Mouse (Mus musculus): ENCODE data around the gene Boll. TPM values are rescaled to one million over a fixed set of nuclear protein-coding genes. Genes with fewer than 3 reads are reported as not detected.

Gene Boll
- polyA plus RNA-seq, 1 experiment from 2014 or later = not detected

DNA sequence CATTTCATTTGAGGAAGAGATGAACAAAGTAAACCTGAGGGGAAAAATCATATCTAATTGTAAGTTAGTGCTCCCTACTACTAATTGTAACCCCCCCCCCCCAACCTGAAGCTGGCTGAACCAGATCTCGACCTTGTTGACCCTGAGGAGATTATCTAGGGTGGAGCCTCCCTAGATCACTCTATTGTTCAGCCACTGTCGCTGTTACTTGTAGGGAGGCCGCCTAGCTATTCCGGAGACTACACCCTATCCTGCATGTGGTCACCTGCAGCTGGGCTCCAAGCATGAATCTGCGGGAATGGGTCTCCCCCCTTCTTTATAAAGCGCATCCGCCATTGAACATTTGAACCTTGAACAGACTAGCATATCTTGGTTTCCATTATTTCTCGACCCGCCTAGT is 84.2 kb downstream of the Boll start:
- Histone ChIP-seq H3K9me3 (ENCODE audit: control insufficient read depth, low read length) (no peaks in the 10 kb centered on the region), H3K4me2 (ENCODE audit: low read depth, low read length) (no peak overlapping the region), H3K36me3 (ENCODE audit: control insufficient read depth, insufficient read depth, low read length) (no peaks in the 10 kb centered on the region), H3K4me3 (ENCODE audit: low read depth, low read length) (no peak overlapping the region), H3K27ac (ENCODE audit: low read depth, low read length) (no peak overlapping the region), H3K27me3 (ENCODE audit: control insufficient read depth, insufficient read depth, low read length) (no peaks in the 10 kb centered on the region), H3K9ac (replicated peaks; ENCODE audit: low read depth, low read length) (no peak overlapping the region), H3K4me1 (ENCODE audit: control insufficient read depth, insufficient read depth, low read length) (no peaks in the 10 kb centered on the region)
- ATAC-seq (ENCODE audit: low read depth) = no peak
- 73% methylated on average over 9 of the region's 9 CpGs for WGBS

DNA sequence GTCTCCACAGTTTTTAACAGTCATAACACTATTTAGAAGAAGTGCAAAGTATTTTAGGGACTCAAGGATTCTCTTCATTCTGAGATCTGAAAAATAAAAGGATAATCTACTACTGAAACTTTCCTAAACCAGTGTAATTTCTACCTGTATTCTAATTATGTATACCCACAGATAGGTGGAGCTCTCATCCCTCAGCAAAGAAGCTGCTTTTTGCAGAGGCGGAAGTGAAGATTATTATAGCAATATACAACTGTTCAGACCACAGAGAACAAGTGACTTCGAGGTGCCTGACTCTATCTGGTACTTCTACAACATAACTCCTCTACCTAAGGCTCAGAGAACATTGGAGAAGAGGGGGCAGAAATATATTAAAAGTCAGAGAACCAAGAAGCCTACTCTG is 97.8 kb downstream of the Boll start:
- no peak overlapping the region for H3K4me2 ChIP-seq (ENCODE audit: low read depth, low read length)
- WGBS = 73% methylated on average over 2 of the region's 2 CpGs
- H3K36me3 ChIP-seq (ENCODE audit: control insufficient read depth, insufficient read depth, low read length) = no peaks in the 10 kb centered on the region
- no peaks in the 10 kb centered on the region for H3K27me3 ChIP-seq (ENCODE audit: control insufficient read depth, insufficient read depth, low read length)
- no peak overlapping the region for H3K27ac ChIP-seq (ENCODE audit: low read depth, low read length)
- no peaks in the 10 kb centered on the region for H3K4me1 ChIP-seq (ENCODE audit: control insufficient read depth, insufficient read depth, low read length)
- H3K9me3 ChIP-seq (ENCODE audit: control insufficient read depth, low read length) = no peaks in the 10 kb centered on the region
- H3K4me3 ChIP-seq (ENCODE audit: low read depth, low read length) = no peak overlapping the region
- no peak overlapping the region for H3K9ac ChIP-seq (replicated peaks; ENCODE audit: low read depth, low read length)
- no peak for ATAC-seq (ENCODE audit: low read depth)

DNA sequence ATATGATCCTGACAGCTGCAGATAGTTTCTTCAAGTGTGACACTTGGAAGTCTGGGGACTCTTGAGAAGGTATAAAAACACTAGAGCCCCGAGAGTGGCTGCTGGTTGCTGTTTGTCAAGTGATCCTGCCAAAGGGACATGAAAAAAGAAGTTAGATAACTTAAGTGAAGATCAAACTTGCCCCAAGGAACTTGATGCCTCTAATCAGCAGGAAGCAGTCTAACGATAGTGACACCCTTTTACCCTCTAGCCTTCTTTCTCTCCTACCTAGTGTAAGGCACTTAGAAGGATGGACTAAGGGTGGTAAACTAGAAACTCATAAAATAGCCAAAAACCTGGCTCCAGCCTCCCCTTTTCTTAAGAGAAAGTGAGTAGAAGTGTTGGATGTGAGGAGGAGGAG is 98.9 kb downstream of the Boll start:
- 60% methylated on average over 2 of the region's 2 CpGs for WGBS
- ATAC-seq (ENCODE audit: low read depth) = no peak
- no peaks in the 10 kb centered on the region for H3K9me3 ChIP-seq (ENCODE audit: control insufficient read depth, low read length)
- H3K4me2 ChIP-seq (ENCODE audit: low read depth, low read length) = no peak overlapping the region
- H3K9ac ChIP-seq (replicated peaks; ENCODE audit: low read depth, low read length) = no peak overlapping the region
- no peaks in the 10 kb centered on the region for H3K27me3 ChIP-seq (ENCODE audit: control insufficient read depth, insufficient read depth, low read length)
- H3K4me1 ChIP-seq (ENCODE audit: control insufficient read depth, insufficient read depth, low read length) = no peaks in the 10 kb centered on the region
- no peaks in the 10 kb centered on the region for H3K36me3 ChIP-seq (ENCODE audit: control insufficient read depth, insufficient read depth, low read length)
- H3K4me3 ChIP-seq (ENCODE audit: low read depth, low read length) = no peak overlapping the region
- no peak overlapping the region for H3K27ac ChIP-seq (ENCODE audit: low read depth, low read length)

DNA sequence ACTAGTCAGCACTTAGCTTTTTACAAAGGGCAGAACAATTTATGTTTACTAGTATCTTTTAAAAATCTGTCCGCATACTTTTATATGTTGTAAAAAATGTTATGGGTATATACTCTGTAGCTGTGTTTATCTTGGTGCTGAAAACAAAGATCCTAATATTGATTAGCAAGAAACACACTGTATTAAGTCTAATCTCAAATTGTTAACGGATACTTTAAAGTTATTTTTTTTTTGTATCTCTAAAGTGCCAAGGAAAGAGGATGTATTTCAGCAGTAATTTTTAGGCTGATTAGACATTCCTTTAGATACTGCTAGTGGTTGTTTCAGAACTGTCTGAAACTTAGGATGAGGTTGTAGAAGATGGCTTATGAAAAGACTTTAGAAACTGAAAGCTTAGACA is 116.9 kb downstream of the Boll start:
- no peak for ATAC-seq (ENCODE audit: low read depth)
- H3K27ac ChIP-seq (ENCODE audit: low read depth, low read length) = no peak overlapping the region
- no peaks in the 10 kb centered on the region for H3K36me3 ChIP-seq (ENCODE audit: control insufficient read depth, insufficient read depth, low read length)
- WGBS = 88% methylated on average over 2 of the region's 2 CpGs
- H3K27me3 ChIP-seq (ENCODE audit: control insufficient read depth, insufficient read depth, low read length) = no peaks in the 10 kb centered on the region
- H3K4me3 ChIP-seq (ENCODE audit: low read depth, low read length) = no peak overlapping the region
- no peak overlapping the region for H3K9ac ChIP-seq (replicated peaks; ENCODE audit: low read depth, low read length)
- H3K4me2 ChIP-seq (ENCODE audit: low read depth, low read length) = no peak overlapping the region
- peaks cover 3% of the 10 kb centered on the region; the same call in 1 of the 2 replicates for H3K4me1 ChIP-seq (ENCODE audit: control insufficient read depth, insufficient read depth, low read length)
- H3K9me3 ChIP-seq (ENCODE audit: control insufficient read depth, low read length) = no peaks in the 10 kb centered on the region

DNA sequence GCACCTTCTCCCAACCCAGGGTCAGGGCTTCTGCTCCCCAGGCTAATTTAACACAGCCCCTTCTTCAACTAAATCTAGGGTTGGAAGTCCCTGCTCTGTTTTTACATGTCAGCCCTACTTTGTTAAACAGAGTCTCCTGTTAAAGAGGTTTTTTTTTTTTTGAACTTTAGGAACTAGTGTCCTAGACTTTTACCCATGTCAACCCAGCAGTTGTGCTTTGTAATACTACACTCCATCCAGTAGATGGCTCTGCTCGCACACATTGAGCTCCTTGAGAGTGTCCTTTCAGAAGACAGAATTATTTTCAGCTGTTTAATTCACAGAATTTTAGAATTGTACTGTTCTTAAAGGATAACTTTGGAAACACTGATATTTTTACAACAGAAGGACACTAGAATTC is 124.0 kb downstream of the Boll start:
- H3K27me3 ChIP-seq (ENCODE audit: control insufficient read depth, insufficient read depth, low read length) = no peaks in the 10 kb centered on the region
- H3K4me1 ChIP-seq (ENCODE audit: control insufficient read depth, insufficient read depth, low read length) = peaks cover 20% of the 10 kb centered on the region
- 0% methylated on average over 1 of the region's 1 CpGs for WGBS
- no peak for ATAC-seq (ENCODE audit: low read depth)
- no peaks in the 10 kb centered on the region for H3K36me3 ChIP-seq (ENCODE audit: control insufficient read depth, insufficient read depth, low read length)
- H3K9ac ChIP-seq (replicated peaks; ENCODE audit: low read depth, low read length) = no peak overlapping the region
- H3K4me3 ChIP-seq (ENCODE audit: low read depth, low read length) = peak overlapping the region; percentile 83
- H3K9me3 ChIP-seq (ENCODE audit: control insufficient read depth, low read length) = no peaks in the 10 kb centered on the region
- no peak overlapping the region for H3K27ac ChIP-seq (ENCODE audit: low read depth, low read length)
- H3K4me2 ChIP-seq (ENCODE audit: low read depth, low read length) = peak overlapping the region; percentile 100

DNA sequence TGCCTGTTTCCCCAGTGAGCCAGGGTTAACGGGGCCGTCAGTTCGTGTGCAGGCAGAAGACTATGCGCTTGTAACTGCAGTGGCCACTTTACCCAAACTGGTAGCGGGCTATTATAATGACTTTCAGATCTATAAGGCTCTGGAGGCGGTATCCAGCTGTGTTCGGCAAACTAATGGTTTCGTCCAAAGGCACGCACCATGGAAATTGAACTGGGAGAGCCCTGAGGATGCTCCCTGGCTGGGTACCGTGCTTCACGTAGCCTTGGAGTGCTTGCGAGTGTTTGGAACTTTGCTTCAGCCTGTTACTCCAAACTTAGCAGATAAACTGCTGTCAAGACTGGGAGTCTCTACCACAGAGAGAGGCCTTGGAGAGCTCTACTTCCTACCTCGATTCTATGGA is 124.8 kb downstream of the Boll start:
- Histone ChIP-seq H3K36me3 (ENCODE audit: control insufficient read depth, insufficient read depth, low read length) (no peaks in the 10 kb centered on the region), H3K4me1 (ENCODE audit: control insufficient read depth, insufficient read depth, low read length) (peaks cover 20% of the 10 kb centered on the region), H3K4me3 (ENCODE audit: low read depth, low read length) (peak overlapping the region; percentile 83), H3K9ac (replicated peaks; ENCODE audit: low read depth, low read length) (peak overlapping the region; percentile 73), H3K9me3 (ENCODE audit: control insufficient read depth, low read length) (no peaks in the 10 kb centered on the region), H3K4me2 (ENCODE audit: low read depth, low read length) (peak overlapping the region; percentile 100), H3K27me3 (ENCODE audit: control insufficient read depth, insufficient read depth, low read length) (no peaks in the 10 kb centered on the region), H3K27ac (ENCODE audit: low read depth, low read length) (no peak overlapping the region)
- WGBS = 16% methylated on average over 13 of the region's 13 CpGs
- no peak for ATAC-seq (ENCODE audit: low read depth)

DNA sequence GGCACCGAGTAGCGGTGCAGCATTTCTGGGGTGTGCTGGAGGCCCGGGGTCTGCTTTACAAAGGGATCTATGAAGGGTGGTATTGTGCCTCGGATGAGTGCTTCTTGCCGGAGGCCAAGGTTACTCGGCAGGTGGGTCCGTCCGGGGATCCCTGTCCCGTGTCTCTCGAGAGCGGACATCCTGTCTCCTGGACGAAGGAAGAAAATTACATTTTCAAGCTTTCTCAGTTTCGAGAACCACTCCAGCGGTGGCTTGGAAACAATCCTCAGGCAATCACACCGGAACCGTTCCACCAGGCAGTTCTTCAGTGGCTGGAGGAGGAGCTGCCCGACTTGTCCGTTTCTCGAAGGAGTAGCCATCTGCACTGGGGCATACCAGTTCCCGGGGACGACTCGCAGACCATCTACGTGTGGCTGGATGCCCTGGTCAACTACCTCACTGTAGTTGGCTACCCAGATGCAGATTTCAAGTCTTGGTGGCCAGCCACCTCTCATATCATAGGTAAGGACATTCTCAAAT is 125.6 kb downstream of the Boll start:
- Histone ChIP-seq H3K9ac (replicated peaks; ENCODE audit: low read depth, low read length) (peak overlapping the region; percentile 73), H3K9me3 (ENCODE audit: control insufficient read depth, low read length) (no peaks in the 10 kb centered on the region), H3K4me1 (ENCODE audit: control insufficient read depth, insufficient read depth, low read length) (peaks cover 20% of the 10 kb centered on the region), H3K4me2 (ENCODE audit: low read depth, low read length) (peak overlapping the region; percentile 100), H3K27ac (ENCODE audit: low read depth, low read length) (peak overlapping the region; percentile 86), H3K27me3 (ENCODE audit: control insufficient read depth, insufficient read depth, low read length) (no peaks in the 10 kb centered on the region), H3K4me3 (ENCODE audit: low read depth, low read length) (peak overlapping the region; percentile 83), H3K36me3 (ENCODE audit: control insufficient read depth, insufficient read depth, low read length) (no peaks in the 10 kb centered on the region)
- under 1% methylated on average over 23 of the region's 23 CpGs for WGBS
- ATAC-seq (ENCODE audit: low read depth) = peak; percentile 74

DNA sequence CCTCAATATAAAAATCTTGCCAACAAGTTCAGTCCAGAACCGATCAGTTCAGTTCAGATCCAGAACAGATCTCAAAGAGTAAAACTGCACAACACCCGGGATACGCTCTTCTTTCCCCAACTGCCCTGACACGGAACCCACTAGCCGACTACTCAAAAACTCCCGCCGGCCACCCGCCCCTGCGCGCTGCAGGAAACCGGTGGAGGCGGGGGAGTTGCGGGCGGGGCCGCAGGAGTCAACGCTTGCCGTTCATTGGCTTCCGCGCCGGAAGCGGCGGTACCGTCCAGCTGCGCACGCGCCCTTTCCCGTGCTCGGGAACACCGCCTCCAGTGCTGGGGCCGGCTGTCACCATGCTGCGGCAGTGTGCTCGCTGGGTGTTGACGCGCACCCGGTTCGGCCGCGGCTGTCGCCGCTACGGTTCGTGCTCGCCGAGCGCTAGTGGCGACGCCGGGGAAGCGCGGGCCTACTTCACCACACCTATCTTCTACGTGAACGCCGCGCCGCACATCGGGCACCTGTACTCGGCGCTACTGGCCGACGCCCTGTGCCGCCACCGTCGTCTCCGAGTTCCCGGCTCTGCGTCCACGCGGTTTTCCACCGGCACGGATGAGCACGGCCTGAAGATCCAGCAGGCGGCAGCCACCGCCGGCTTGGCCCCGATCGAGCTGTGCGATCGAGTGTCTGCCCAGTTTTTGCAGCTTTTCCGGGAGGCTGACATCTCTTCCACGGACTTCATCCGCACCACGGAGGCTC is 126.2 kb downstream of the Boll start, which contains the start of gene Mars2:
Gene Mars2 (plus strand): TSS at position 288 of the 753 bp plus-strand sequence.
- H3K9me3 ChIP-seq (ENCODE audit: control insufficient read depth, low read length) = no peaks in the 10 kb centered on the region
- peak within 1 kb of the TSS; percentile 83 for H3K4me3 ChIP-seq (ENCODE audit: low read depth, low read length)
- H3K27me3 ChIP-seq (ENCODE audit: control insufficient read depth, insufficient read depth, low read length) = no peaks in the 10 kb centered on the region
- H3K4me2 ChIP-seq (ENCODE audit: low read depth, low read length) = peak within 1 kb of the TSS; percentile 100
- H3K36me3 ChIP-seq (ENCODE audit: control insufficient read depth, insufficient read depth, low read length) = no peaks in the 10 kb centered on the region
- under 1% methylated on average over 82 of the region's 82 CpGs for WGBS
- peaks cover 20% of the 10 kb centered on the region for H3K4me1 ChIP-seq (ENCODE audit: control insufficient read depth, insufficient read depth, low read length)
- H3K9ac ChIP-seq (replicated peaks; ENCODE audit: low read depth, low read length) = peak within 1 kb of the TSS; percentile 73
- peak within 1 kb of the TSS; percentile 86 for H3K27ac ChIP-seq (ENCODE audit: low read depth, low read length)
- ATAC-seq (ENCODE audit: low read depth) = peak; percentile 99

DNA sequence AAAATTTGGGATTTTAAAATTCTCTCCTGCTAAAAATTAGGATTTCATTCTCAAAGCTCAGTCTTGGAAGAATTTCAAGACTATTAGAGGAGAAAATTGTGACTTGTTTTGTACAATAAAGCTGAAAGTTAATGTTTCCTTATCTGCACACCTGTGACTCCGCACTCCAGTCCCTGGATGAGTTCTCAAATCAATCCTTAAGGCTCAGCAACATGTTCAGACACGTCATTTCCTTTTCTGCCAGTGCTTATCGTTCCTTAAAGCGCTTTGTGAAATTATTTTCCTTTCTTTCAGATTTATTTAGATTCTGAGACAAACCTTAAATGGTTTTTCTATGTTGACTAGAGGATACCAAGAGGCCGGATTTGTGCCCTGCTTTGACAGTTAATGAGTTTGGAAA is 126.8 kb downstream of the Boll start:
- Histone ChIP-seq H3K36me3 (ENCODE audit: control insufficient read depth, insufficient read depth, low read length) (no peaks in the 10 kb centered on the region), H3K4me2 (ENCODE audit: low read depth, low read length) (peak overlapping the region; percentile 100), H3K4me1 (ENCODE audit: control insufficient read depth, insufficient read depth, low read length) (peaks cover 17% of the 10 kb centered on the region), H3K27me3 (ENCODE audit: control insufficient read depth, insufficient read depth, low read length) (no peaks in the 10 kb centered on the region), H3K27ac (ENCODE audit: low read depth, low read length) (no peak overlapping the region), H3K9ac (replicated peaks; ENCODE audit: low read depth, low read length) (no peak overlapping the region), H3K4me3 (ENCODE audit: low read depth, low read length) (peak overlapping the region; percentile 83), H3K9me3 (ENCODE audit: control insufficient read depth, low read length) (no peaks in the 10 kb centered on the region)
- 46% methylated on average over 5 of the region's 5 CpGs for WGBS
- ATAC-seq (ENCODE audit: low read depth) = no peak

All from neural tube, embryonic 14.5 days (tissue).